Mouse (Mus musculus) midbrain, embryonic 14.5 days (tissue): ENCODE measurements around the gene Aars2. TPM values are rescaled to one million over a fixed set of nuclear protein-coding genes. Genes with fewer than 3 reads are reported as not detected.

Source experiments
- ATAC-seq: fragments of 200-750 bp; cut with Nextera tagmentation; 2 replicates; pipeline ENCODE4 v1.8.0; 2017; ENCODE audit warnings: moderate number of reproducible peaks, moderate library complexity; ENCODE audit not compliant: low FRiP score, low TSS enrichment
- DNase-seq: peaks from one replicate; pipeline ENCODE4 v3.0.0-alpha.2; 2015
- H3K27ac ChIP-seq: fragments of 300-500 bp; sonication (generic); replicated peaks from 2 replicates; pipeline ENCODE4 v1.5.1; 2014; ENCODE audit warnings: mild to moderate bottlenecking, low read depth, low read length, moderate library complexity
- H3K27me3 ChIP-seq: fragments of 300-500 bp; sonication (generic); 2 replicates; pipeline ENCODE4 v1.6.1; 2014; ENCODE audit warnings: low read length, control low read depth, mixed read lengths; ENCODE audit not compliant: control insufficient read depth, insufficient read depth
- H3K36me3 ChIP-seq: fragments of 300-500 bp; sonication (generic); 2 replicates; pipeline ENCODE4 v1.6.1; 2014; ENCODE audit warnings: low read length, control low read depth; ENCODE audit not compliant: control insufficient read depth, insufficient read depth
- H3K4me1 ChIP-seq: fragments of 300-500 bp; sonication (generic); 2 replicates; pipeline ENCODE4 v1.6.1; 2014; ENCODE audit warnings: mild to moderate bottlenecking, antibody characterized with exemption, low read length, control low read depth; ENCODE audit not compliant: control insufficient read depth, insufficient read depth
- H3K4me2 ChIP-seq: fragments of 300-500 bp; sonication (generic); 2 replicates; pipeline ENCODE4 v1.6.1; 2014; ENCODE audit warnings: mild to moderate bottlenecking, low read length, moderate library complexity
- H3K4me3 ChIP-seq: fragments of 300-500 bp; sonication (generic); replicated peaks from 2 replicates; pipeline ENCODE4 v1.5.1; 2014; ENCODE audit warnings: low read depth, low read length
- H3K9ac ChIP-seq: fragments of 300-500 bp; sonication (generic); replicated peaks from 2 replicates; pipeline ENCODE4 v1.6.1; 2014; ENCODE audit warnings: mild to moderate bottlenecking, low read length, moderate library complexity
- H3K9me3 ChIP-seq: fragments of 300-500 bp; sonication (generic); 2 replicates; pipeline ENCODE4 v1.6.1; 2016; ENCODE audit warnings: low read length, control low read depth, mixed read lengths; ENCODE audit not compliant: control insufficient read depth
- WGBS: fragments of 180-500 bp; shearing (Covaris S2); extraction: QIAGEN DNeasy Blood & Tissue Kit; methylation state at CpG from one replicate; pipeline ENCODE4 v1.1.7; 2014; 5-methylcytosine and 5-hydroxymethylcytosine counted together
- polyA plus RNA-seq: library from polyadenylated mRNA; unstranded; fragments of >200 nt; fragmentation: Nextera tagmentation; extraction: Ambion mirVana; gene quantifications from 2 replicates; pipeline ENCODE4 v1.2.1, GENCODE M21; 2014

Aars2 gene
- polyA plus RNA-seq, 1 experiment from 2014 or later = 14.8 TPM

- H3K4me1 ChIP-seq = peaks cover 10% of the 10 kb centered on the region; the same call in 1 of the 2 replicates
- no peak overlapping the region for H3K9ac ChIP-seq
- no peaks in the 10 kb centered on the region for H3K9me3 ChIP-seq
- ATAC-seq (no peak), DNase-seq (no peak)
- H3K27ac ChIP-seq = no peak overlapping the region
- no peak overlapping the region for H3K4me3 ChIP-seq
- no peaks in the 10 kb centered on the region; the same call in 1 of the 2 replicates for H3K27me3 ChIP-seq
- no peaks in the 10 kb centered on the region for H3K36me3 ChIP-seq
- no peak overlapping the region for H3K4me2 ChIP-seq
- 80% methylated on average over 6 of the region's 6 CpGs for WGBS
Measured at GRCm38 (mm10) chr17:45473667-45474066, 33.0 kb upstream of the Aars2 start.

DNA sequence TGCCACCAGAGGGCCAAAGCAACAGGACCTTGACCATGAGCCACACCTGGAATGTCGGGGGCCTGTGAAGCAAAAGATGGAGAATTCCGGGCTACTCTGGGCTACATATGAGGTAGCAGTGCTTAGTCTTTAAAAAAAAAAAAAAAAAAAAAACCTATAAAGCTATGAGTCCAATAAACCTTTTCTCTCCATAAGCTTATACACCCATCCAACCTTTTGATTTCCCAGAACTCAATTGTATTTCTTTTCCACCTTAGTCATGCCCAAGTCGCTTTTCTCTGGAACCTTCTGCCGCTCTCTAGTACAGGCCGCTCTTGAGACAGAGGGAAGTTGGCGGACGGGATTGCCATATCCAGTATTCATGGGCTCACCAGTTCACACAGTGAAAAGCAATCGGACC lies 32.5 kb upstream of the Aars2 start:
- Histone ChIP-seq H3K9ac (peak overlapping the region; percentile 46), H3K4me2 (peak overlapping the region; percentile 69), H3K27ac (no peak overlapping the region), H3K27me3 (no peaks in the 10 kb centered on the region; the same call in 1 of the 2 replicates), H3K4me3 (peak overlapping the region; percentile 33), H3K4me1 (peaks cover 10% of the 10 kb centered on the region; the same call in 1 of the 2 replicates), H3K36me3 (no peaks in the 10 kb centered on the region), H3K9me3 (no peaks in the 10 kb centered on the region)
- DNase-seq (no peak), ATAC-seq (no peak)
- 69% methylated on average over 8 of the region's 8 CpGs for WGBS

DNA sequence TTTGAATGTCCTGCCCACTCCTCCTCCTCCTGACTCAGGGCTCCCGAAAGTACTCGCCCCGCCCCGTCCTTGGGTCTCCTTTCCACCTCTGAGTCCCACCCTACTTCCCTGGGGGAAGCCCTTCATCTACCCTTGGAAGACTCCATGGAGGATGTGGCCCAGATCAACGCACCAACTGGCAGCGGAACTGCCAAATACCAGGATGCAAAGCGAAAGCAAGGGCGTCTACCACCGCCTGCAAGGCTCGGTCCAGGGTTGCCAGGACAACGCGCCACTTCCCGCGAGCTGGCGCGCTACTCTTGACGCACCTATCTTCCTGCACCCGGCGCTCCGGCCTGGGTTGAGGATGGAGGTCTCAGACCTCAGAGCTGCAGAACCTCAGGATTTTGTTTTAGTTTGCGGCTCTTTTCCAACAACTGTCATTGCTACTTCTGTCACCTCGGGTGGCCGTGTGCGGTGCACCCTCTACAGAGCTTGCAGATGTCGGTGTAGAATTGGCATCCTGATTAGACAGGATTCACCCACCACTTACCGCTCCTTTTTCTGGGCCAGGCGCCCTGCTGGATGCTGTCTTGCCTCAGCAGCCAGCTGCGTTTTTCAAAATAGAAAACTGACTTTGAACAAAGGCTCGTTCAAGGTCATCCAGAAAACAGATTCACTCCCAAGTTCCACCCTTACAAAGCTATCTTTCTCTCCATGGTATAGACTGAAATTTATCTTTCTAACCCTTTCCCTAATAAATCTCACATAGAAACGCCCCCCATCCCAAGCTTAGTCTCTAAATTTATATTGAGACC lies 31.8 kb upstream of the Aars2 start, which contains the start of gene Spats1:
TSS of gene Spats1 (minus strand) at position 747 of the 797 bp plus-strand sequence.
- peak within 1 kb of the TSS; percentile 33 for H3K4me3 ChIP-seq
- no peaks in the 10 kb centered on the region for H3K9me3 ChIP-seq
- DNase-seq (peak; percentile 87), ATAC-seq (peak; percentile 78)
- 5% methylated on average over 30 of the region's 30 CpGs for WGBS
- H3K36me3 ChIP-seq = no peaks in the 10 kb centered on the region
- H3K27ac ChIP-seq = peak within 1 kb of the TSS; percentile 66
- peak within 1 kb of the TSS; percentile 69 for H3K4me2 ChIP-seq
- no peaks in the 10 kb centered on the region; the same call in 1 of the 2 replicates for H3K27me3 ChIP-seq
- H3K4me1 ChIP-seq = peaks cover 10% of the 10 kb centered on the region; the same call in 1 of the 2 replicates
- H3K9ac ChIP-seq = peak within 1 kb of the TSS; percentile 46

DNA sequence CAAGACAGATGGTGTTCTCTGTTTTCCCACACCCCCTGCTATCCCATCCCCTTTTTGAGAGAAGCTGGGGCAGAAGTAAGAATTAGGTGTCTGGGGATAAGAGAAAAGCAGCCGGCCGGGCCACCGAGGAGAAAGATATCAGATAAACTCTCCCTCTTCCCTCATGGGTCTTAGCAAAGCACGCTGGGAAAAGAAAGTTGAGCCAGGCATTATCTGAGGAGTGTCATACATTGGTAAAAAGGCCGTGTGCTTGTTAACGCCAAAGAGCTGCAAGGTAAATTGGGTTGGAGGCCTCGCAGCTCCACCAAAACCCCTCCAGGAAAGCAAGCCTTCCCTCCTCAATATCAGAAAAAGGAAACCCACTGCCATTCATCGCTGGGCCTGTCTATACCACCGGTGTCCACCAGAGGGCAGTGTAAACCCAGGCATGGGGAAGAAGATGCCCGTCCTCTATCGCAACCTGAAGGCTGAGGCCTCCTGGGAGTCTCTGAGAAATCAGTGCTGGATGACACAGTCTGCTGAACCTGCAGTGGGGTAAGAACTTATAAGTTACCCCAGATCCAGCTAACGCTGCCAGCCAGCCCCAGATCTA lies 28.3 kb upstream of the Aars2 start:
- Histone ChIP-seq H3K27me3 (no peaks in the 10 kb centered on the region; the same call in 1 of the 2 replicates), H3K4me2 (no peak overlapping the region), H3K36me3 (no peaks in the 10 kb centered on the region), H3K9ac (no peak overlapping the region), H3K9me3 (peaks cover 8% of the 10 kb centered on the region; the same call in 1 of the 2 replicates), H3K4me3 (no peak overlapping the region), H3K27ac (no peak overlapping the region), H3K4me1 (peaks cover 10% of the 10 kb centered on the region; the same call in 1 of the 2 replicates)
- ATAC-seq (0 out of 2 replicates have a peak, but pooled peaks have one; percentile 44), DNase-seq (peak; percentile 91)
- WGBS = 17% methylated on average over 12 of the region's 12 CpGs

GRCm38 (mm10) chr17:45480429-45480828 lies 26.2 kb upstream of the Aars2 start:
- Histone ChIP-seq H3K27ac (no peak overlapping the region), H3K4me3 (no peak overlapping the region), H3K4me1 (no peaks in the 10 kb centered on the region), H3K9me3 (peaks cover 8% of the 10 kb centered on the region; the same call in 1 of the 2 replicates), H3K36me3 (no peaks in the 10 kb centered on the region), H3K27me3 (no peaks in the 10 kb centered on the region; the same call in 1 of the 2 replicates), H3K4me2 (no peak overlapping the region), H3K9ac (no peak overlapping the region)
- ATAC-seq (no peak), DNase-seq (no peak)
- WGBS = 40% methylated on average over 2 of the region's 2 CpGs

DNA sequence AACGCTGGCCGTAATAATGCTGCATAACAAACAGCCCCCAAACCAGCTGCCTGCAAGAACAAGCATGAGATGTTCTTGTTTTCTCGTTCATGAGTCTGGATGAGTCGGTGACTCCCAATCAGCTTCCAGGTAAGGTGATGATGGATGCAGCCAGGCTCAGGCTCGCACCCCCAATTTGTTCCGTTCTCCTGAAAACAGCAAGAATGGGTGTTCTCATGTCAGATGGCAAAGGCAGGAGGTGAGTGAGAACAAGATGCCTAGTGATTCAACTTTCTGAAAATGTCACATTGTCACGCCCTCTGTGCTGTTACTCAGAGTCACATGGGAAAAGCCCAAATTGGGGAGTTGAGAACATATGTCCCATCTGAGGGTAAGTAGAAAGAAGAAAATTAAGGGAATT lies 21.1 kb upstream of the Aars2 start:
- no peaks in the 10 kb centered on the region for H3K36me3 ChIP-seq
- H3K4me1 ChIP-seq = no peaks in the 10 kb centered on the region
- 88% methylated on average over 7 of the region's 7 CpGs for whole genome bisulfite sequencing
- H3K9ac ChIP-seq = no peak overlapping the region
- H3K4me2 ChIP-seq = no peak overlapping the region
- H3K9me3 ChIP-seq = peaks cover 8% of the 10 kb centered on the region; the same call in 1 of the 2 replicates
- ATAC-seq (no peak), DNase-seq (no peak)
- H3K27ac ChIP-seq = no peak overlapping the region
- no peak overlapping the region for H3K4me3 ChIP-seq
- no peaks in the 10 kb centered on the region for H3K27me3 ChIP-seq

- WGBS = 19% methylated on average over 5 of the region's 5 CpGs
- Histone ChIP-seq H3K36me3 (no peaks in the 10 kb centered on the region), H3K4me2 (no peak overlapping the region), H3K4me3 (no peak overlapping the region), H3K9me3 (no peaks in the 10 kb centered on the region), H3K27me3 (no peaks in the 10 kb centered on the region), H3K4me1 (no peaks in the 10 kb centered on the region), H3K27ac (no peak overlapping the region), H3K9ac (no peak overlapping the region)
- ATAC-seq = no peak
- no peak for DNase-seq
Measured at GRCm38 (mm10) chr17:45487216-45487615, 19.4 kb upstream of the Aars2 start.

DNA sequence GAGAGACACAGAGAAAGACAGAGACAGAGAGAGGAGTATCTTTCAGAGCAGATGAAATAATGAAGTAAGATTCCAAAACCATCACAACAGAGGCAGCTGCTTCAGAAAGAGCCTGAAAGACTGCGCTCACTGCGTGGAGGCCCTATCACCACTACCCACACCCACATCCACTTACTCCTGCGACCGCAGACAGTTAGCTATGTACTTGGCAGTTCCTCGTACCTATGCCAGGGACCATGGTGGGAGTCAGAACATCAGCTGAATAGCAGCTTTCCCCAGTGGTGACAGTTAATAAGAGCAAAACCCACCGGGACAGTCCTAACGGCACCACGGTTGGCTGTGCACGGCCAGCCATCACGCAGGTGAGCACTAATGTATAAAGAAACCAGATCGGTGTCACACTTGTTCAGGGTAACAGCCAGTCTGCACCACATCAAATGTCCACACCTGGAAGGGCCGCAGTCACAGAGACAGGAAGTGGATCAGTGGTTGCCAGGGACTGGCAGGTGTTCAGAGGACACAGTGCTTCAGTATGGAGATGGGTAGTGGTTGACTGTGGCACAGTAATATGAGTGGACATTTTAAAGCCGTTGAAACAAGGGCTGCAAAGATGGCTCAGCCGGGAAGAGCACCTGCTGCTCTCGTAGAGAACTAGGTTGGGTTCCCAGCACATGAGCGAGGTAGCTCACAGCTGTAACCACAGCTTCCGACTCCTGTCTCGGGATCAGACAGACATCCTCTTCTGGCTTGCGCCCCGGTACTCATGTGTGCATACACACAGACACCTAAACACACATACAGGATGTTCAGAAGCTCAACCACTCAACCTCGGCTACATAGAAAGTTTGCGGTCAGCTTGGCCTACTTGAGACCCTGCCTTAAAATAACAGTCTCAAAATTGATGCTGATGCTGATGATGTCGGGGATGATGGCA lies 18.1 kb upstream of the Aars2 start:
- Histone ChIP-seq H3K4me2 (no peak overlapping the region), H3K9me3 (no peaks in the 10 kb centered on the region), H3K27me3 (no peaks in the 10 kb centered on the region), H3K36me3 (no peaks in the 10 kb centered on the region), H3K9ac (no peak overlapping the region), H3K27ac (no peak overlapping the region), H3K4me1 (no peaks in the 10 kb centered on the region), H3K4me3 (no peak overlapping the region)
- WGBS = 92% methylated on average over 23 of the region's 23 CpGs
- ATAC-seq (no peak), DNase-seq (no peak)
